Mouse (Mus musculus): ENCODE measurements around the gene Prdx6. TPM values are rescaled to one million over a fixed set of nuclear protein-coding genes. Genes with fewer than 3 reads are reported as not detected.

Gene Prdx6
- total RNA-seq (2021), result 100 to 1,000 TPM; 369 to 400 TPM
- long read RNA-seq, experiment 1, transcript Prdx6-202 (5 exons, 2,387 nt), result major isoform, 435 of 478 reads
- long read RNA-seq, experiment 1, transcript Prdx6-208 (4 exons, 1,294 nt), result minor isoform, 17 of 478 reads
- long read RNA-seq, experiment 1, partial matches to known transcripts, result 10 of 478 reads
- long read RNA-seq, experiment 1, other reads (novel, unspliced or antisense), result 12 of 478 reads
- long read RNA-seq, experiment 2, transcript Prdx6-208 (4 exons, 1,294 nt), result minor isoform, 18 of 630 reads
- long read RNA-seq, experiment 2, transcript Prdx6-209 (1 exons, 2,558 nt), result minor isoform, 6 of 630 reads
- long read RNA-seq, experiment 2, transcript Prdx6-202 (5 exons, 2,387 nt), result major isoform, 537 of 630 reads
- long read RNA-seq, experiment 2, transcript Prdx6-201 (6 exons, 959 nt), result minor isoform, 11 of 630 reads
- long read RNA-seq, experiment 2, partial matches to known transcripts, result 18 of 630 reads
- long read RNA-seq, experiment 2, other reads (novel, unspliced or antisense), result 35 of 630 reads

GRCm38 (mm10) chr1:161250604-161251416, at the start of gene Prdx6:
Prdx6 (minus strand) TSS chr1:161251219.
- peak; percentile 50 to 70 for DNase-seq (ENCODE audit: low spot score in 2 of 2)

GRCm38 (mm10) chr1:161288256-161288655, 37.2 kb upstream of the Prdx6 start:
- DNase-seq (ENCODE audit: low spot score in 2 of 2), result no peak

GRCm38 (mm10) chr1:161286726-161287310, 35.8 kb upstream of the Prdx6 start:
- peak in 1 of 2 experiments; percentile 10 for DNase-seq (ENCODE audit: low spot score in 2 of 2)

- DNase-seq (ENCODE audit: low spot score in 2 of 2), result no peak
Observed at GRCm38 (mm10) chr1:161281054-161281688, 30.2 kb upstream of the Prdx6 start.

GRCm38 (mm10) chr1:161279244-161279908, 28.4 kb upstream of the Prdx6 start:
- no peak for DNase-seq (ENCODE audit: low spot score in 2 of 2)

GRCm38 (mm10) chr1:161273486-161273885, 22.5 kb upstream of the Prdx6 start:
- no peak for DNase-seq (ENCODE audit: low spot score in 2 of 2)

- no peak for DNase-seq (ENCODE audit: low spot score in 2 of 2)
Observed at GRCm38 (mm10) chr1:161271461-161271810, 20.4 kb upstream of the Prdx6 start.

- no peak for DNase-seq (ENCODE audit: low spot score in 2 of 2)
Observed at GRCm38 (mm10) chr1:161270776-161271460, 19.9 kb upstream of the Prdx6 start.

GRCm38 (mm10) chr1:161269346-161269745, 18.3 kb upstream of the Prdx6 start:
- no peak for DNase-seq (ENCODE audit: low spot score in 2 of 2)

- no peak for DNase-seq (ENCODE audit: low spot score in 2 of 2)
Observed at GRCm38 (mm10) chr1:161268884-161269283, 17.9 kb upstream of the Prdx6 start.

- DNase-seq (ENCODE audit: low spot score in 2 of 2), result no peak
Observed at GRCm38 (mm10) chr1:161268116-161268515, 17.1 kb upstream of the Prdx6 start.

GRCm38 (mm10) chr1:161264961-161265360, 13.9 kb upstream of the Prdx6 start:
- DNase-seq (ENCODE audit: low spot score in 2 of 2), result no peak

GRCm38 (mm10) chr1:161263584-161263983, 12.6 kb upstream of the Prdx6 start:
- no peak for DNase-seq (ENCODE audit: low spot score in 2 of 2)

GRCm38 (mm10) chr1:161262542-161262941, 11.5 kb upstream of the Prdx6 start:
- no peak for DNase-seq (ENCODE audit: low spot score in 2 of 2)

- DNase-seq (ENCODE audit: low spot score in 2 of 2), result no peak
Observed at GRCm38 (mm10) chr1:161260761-161261160, 9.7 kb upstream of the Prdx6 start.

- DNase-seq (ENCODE audit: low spot score in 2 of 2), result no peak
Observed at GRCm38 (mm10) chr1:161259142-161259541, 8.1 kb upstream of the Prdx6 start.

GRCm38 (mm10) chr1:161258331-161258730, 7.3 kb upstream of the Prdx6 start:
- DNase-seq (ENCODE audit: low spot score in 2 of 2), result no peak

GRCm38 (mm10) chr1:161256918-161257317, 5.9 kb upstream of the Prdx6 start:
- DNase-seq (ENCODE audit: low spot score in 2 of 2), result no peak

GRCm38 (mm10) chr1:161254361-161254760, 3.3 kb upstream of the Prdx6 start:
- DNase-seq (ENCODE audit: low spot score in 2 of 2), result no peak

- no peak for DNase-seq (ENCODE audit: low spot score in 2 of 2)
Observed at GRCm38 (mm10) chr1:161252901-161253300, 1.9 kb upstream of the Prdx6 start.

All from adrenal gland, postnatal 4 days (tissue).